Mouse (Mus musculus): ENCODE data around the gene Bbip1. TPM values are rescaled to one million over a fixed set of nuclear protein-coding genes. Genes with fewer than 3 reads are reported as not detected.
"Not testable (repeated sequence)": the region's sequence is repeated elsewhere in the genome, so short reads cannot be mapped to it uniquely, and the experiment has no call there.

Bbip1 gene
- 143 and 148 TPM in 2 replicates for polyA plus RNA-seq (2015; fragmentation: Nextera tagmentation; extraction: Ambion mirVana)

DNA sequence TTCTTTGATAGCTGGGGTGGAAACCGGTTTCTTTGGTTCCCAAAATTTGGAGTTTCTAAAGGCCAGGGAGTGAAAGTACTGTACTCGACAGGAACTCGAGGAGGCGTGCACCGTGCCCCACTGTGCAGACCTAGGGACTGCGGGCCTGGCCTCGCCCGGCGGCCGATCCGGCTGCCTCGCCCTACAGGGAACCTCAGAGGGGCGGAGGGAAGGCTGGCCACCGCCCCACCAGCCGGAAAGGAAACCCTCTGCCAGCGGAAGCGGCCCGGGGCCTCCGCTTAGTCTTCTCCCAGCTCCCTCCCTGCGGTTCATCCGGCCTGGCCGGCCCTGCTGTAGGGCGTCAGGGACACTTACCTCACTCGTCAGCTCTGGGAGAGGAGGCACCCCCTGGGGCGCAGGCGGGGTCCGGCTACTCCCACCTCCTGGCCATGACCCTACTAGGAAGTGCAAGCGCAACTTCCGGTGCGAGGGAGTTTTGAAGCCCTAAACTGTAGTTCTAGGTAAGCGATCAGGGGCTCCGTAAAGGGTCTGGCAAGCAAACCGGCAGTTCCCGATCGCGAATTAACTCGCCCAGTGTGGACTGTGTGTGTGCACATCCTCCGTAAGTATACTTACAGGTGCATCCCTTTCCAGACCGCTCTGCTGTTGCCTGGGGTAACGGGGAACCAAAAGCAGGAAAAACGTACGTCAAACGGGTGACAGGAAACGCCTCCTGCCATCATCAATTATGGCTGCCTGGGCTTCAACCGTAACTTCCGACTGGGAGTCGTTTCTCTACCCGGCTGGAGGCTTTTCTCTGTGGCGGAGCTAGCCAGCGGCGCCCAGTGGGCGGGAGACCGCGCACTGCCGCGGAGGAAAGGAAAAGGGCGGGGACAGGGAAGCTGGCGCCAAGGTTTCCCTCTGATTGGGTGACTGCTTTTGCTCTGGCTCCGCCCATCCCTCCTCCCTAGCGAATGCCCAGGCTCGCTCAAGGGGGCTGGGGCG is at the start of gene Bbip1, which contains the start of gene Shoc2:
Gene Bbip1, minus strand, starts transcription at position 826 of the 984 bp plus-strand sequence.
Gene Shoc2, plus strand, starts transcription at position 505 of the 984 bp plus-strand sequence.
- peak within 1 kb of the TSS; percentile 99 for H3K27ac ChIP-seq (replicated peaks)
- peaks cover 7% of the 10 kb centered on the region for H3K36me3 ChIP-seq
- H3K4me2 ChIP-seq, result peak within 1 kb of the TSS; percentile 68
- H3K27me3 ChIP-seq, result no peaks in the 10 kb centered on the region
- no peaks in the 10 kb centered on the region for H3K9me3 ChIP-seq
- under 1% methylated on average over 61 of the region's 62 CpGs for WGBS
- peak; percentile 97 for ATAC-seq (ENCODE audit: low read depth)
- peak within 1 kb of the TSS; percentile 95 for H3K4me3 ChIP-seq
- peaks cover 31% of the 10 kb centered on the region for H3K4me1 ChIP-seq (replicated peaks)
- peak within 1 kb of the TSS; percentile 98 for H3K9ac ChIP-seq

DNA sequence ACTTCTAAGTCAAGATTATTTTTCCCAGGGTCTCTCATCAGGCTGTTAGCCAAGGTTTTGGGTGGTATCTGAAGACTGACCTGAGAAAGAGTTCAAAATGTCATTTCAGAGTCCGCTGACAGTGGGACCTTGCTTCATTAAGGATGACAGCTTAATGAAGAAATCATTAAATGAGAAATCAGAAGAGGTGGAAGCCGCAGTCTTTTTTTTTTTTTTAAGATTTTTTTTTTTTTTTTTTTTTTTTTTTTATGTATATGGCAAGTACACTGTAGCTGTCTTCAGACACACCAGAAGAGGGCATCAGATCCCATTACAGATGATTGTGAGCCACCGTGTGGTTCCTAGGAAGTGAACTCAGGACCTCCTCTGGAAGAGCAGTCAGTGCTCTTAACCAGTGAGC is 49.4 kb upstream of the Bbip1 start:
- 84% methylated on average over 3 of the region's 3 CpGs for WGBS
- Histone ChIP-seq H3K9ac (no peak overlapping the region), H3K4me2 (no peak overlapping the region), H3K36me3 (peaks cover 2% of the 10 kb centered on the region), H3K27me3 (no peaks in the 10 kb centered on the region), H3K27ac (replicated peaks) (no peak overlapping the region), H3K4me3 (no peak overlapping the region), H3K9me3 (no peaks in the 10 kb centered on the region), H3K4me1 (replicated peaks) (peaks cover 10% of the 10 kb centered on the region)
- no peak for ATAC-seq (ENCODE audit: low read depth)

DNA sequence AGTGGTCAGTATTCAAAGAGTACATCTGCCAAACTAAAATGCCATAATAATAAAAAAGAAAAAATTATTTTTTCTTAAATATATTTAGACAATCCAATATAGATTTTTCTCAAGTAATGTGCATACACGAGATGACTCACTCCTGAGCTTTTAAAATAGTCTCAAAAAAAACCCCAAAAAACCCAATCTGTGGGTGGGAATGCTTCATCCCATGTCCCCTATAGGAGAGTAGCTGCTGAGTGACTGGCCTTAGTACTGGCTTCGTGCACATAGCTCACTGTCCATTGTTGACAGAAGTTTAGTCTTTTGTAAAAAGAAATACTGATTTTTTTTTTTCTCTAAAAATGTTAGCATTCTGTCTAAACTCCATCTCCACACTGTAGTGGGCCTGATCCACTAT is 46.1 kb upstream of the Bbip1 start:
- H3K36me3 ChIP-seq, result peaks cover 13% of the 10 kb centered on the region
- no peak for ATAC-seq (ENCODE audit: low read depth)
- WGBS, result 62% methylated on average over 2 of the region's 2 CpGs
- no peaks in the 10 kb centered on the region for H3K9me3 ChIP-seq
- H3K4me3 ChIP-seq, result no peak overlapping the region
- no peak overlapping the region for H3K9ac ChIP-seq
- H3K4me1 ChIP-seq (replicated peaks), result peaks cover 10% of the 10 kb centered on the region
- no peaks in the 10 kb centered on the region for H3K27me3 ChIP-seq
- H3K4me2 ChIP-seq, result no peak overlapping the region
- no peak overlapping the region for H3K27ac ChIP-seq (replicated peaks)

DNA sequence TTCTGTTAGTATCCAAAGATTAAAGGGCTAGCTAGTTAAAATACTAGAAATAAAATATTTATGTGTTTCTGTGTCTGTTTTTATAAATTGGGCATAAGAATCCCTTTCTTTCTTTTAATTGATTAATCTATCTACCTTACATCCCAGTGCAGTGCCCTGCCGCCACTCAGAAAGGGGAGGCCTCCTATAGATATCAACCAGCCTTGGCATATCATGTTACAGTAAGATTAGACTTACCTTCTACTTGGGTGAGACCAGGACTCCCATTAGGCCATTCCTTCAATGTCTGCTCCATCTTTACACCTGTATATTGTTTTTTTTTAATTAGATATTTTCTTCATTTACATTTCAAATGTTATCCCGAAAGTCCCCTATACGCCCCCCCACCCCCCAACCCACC is 40.2 kb upstream of the Bbip1 start:
- WGBS, result 95% methylated on average over 3 of the region's 3 CpGs
- H3K4me1 ChIP-seq (replicated peaks), result 0 out of 2 replicates have a peak, but pooled peaks cover 5% of the 10 kb centered on the region
- H3K4me2 ChIP-seq, result no peak overlapping the region
- no peaks in the 10 kb centered on the region for H3K9me3 ChIP-seq
- no peaks in the 10 kb centered on the region for H3K27me3 ChIP-seq
- no peak for ATAC-seq (ENCODE audit: low read depth)
- no peak overlapping the region for H3K4me3 ChIP-seq
- peaks cover 13% of the 10 kb centered on the region for H3K36me3 ChIP-seq
- H3K9ac ChIP-seq, result no peak overlapping the region
- no peak overlapping the region for H3K27ac ChIP-seq (replicated peaks)

DNA sequence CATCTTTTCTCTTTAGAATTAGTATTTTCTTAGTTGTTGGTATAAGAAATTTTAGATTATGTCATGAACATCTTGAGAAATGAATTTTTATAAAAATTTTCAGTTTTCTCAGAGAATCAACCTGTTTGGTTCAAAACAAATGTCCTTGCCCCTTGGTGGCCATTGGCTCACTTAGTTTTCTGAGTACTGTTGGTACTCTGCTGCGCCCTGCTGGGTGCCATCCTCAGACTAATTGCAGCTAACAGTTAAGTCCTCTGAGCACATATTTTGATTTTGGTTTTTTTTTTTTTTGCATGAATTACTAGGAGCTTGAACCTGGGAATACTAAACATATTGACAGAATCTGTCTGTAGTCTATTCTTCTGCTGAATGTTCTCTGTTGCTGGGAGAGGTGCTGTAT is 38.9 kb upstream of the Bbip1 start:
- Histone ChIP-seq H3K9me3 (no peaks in the 10 kb centered on the region; the same call in 1 of the 2 replicates), H3K4me1 (replicated peaks) (0 out of 2 replicates have a peak, but pooled peaks cover 4% of the 10 kb centered on the region), H3K27ac (replicated peaks) (no peak overlapping the region), H3K4me3 (no peak overlapping the region), H3K9ac (no peak overlapping the region), H3K4me2 (no peak overlapping the region), H3K36me3 (peaks cover 10% of the 10 kb centered on the region), H3K27me3 (no peaks in the 10 kb centered on the region)
- ATAC-seq (ENCODE audit: low read depth), result no peak
- 97% methylated on average over 1 of the region's 1 CpGs for WGBS

DNA sequence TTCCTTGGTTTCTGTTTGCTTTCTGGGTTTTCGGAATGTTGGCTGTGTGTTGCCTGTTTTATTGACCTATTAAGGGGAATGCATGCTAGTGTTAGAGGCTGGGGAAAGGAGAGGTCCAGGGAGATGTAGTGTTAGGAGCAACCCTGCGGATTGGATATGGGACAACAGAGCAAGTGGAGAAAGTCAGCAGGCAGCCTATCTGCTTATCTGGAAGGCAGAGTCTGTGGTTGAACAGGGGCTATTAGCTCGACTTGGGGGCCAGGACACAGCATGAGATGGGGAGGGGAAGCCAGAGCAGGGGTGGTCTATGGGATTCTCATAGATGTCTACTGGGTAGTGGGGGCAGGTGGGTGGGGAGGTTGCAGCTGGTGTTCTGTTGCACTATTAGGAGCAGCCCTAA is 37.6 kb upstream of the Bbip1 start:
- Histone ChIP-seq H3K4me1 (replicated peaks) (0 out of 2 replicates have a peak, but pooled peaks cover 4% of the 10 kb centered on the region), H3K27ac (replicated peaks) (no peak overlapping the region), H3K9me3 (no peaks in the 10 kb centered on the region; the same call in 1 of the 2 replicates), H3K27me3 (no peaks in the 10 kb centered on the region), H3K4me3 (no peak overlapping the region), H3K36me3 (peaks cover 3% of the 10 kb centered on the region; the same call in 1 of the 2 replicates), H3K9ac (no peak overlapping the region), H3K4me2 (no peak overlapping the region)
- 51% methylated on average over 3 of the region's 3 CpGs for WGBS
- ATAC-seq (ENCODE audit: low read depth), result 0 out of 2 replicates have a peak, but pooled peaks have one; percentile 15

DNA sequence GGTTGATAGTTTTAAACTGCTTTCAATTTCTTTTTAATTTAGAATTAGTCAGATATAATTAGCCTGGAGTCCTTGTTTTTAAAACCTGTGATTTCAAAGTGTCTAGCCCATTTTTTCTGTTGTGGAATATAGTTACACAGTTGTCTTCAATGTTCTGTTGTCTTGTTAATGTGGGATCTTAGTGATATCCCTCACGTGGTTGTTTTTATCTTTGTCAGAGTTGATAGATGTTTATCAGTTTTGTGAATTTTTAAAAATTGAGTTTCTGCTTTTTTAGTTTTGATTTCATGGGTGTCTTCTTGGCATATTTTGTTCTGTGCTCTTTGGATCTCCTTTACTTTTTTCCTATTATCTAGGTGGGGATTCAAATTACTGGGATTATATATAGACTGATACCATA is 29.2 kb upstream of the Bbip1 start:
- Histone ChIP-seq H3K4me2 (no peak overlapping the region), H3K36me3 (peaks cover 9% of the 10 kb centered on the region; the same call in 1 of the 2 replicates), H3K4me3 (no peak overlapping the region), H3K27ac (replicated peaks) (no peak overlapping the region), H3K9me3 (no peaks in the 10 kb centered on the region; the same call in 1 of the 2 replicates), H3K27me3 (no peaks in the 10 kb centered on the region), H3K9ac (no peak overlapping the region), H3K4me1 (replicated peaks) (peaks cover 7% of the 10 kb centered on the region; the same call in 1 of the 2 replicates)
- ATAC-seq (ENCODE audit: low read depth), result no peak
- WGBS, result 83% methylated on average over 1 of the region's 1 CpGs

DNA sequence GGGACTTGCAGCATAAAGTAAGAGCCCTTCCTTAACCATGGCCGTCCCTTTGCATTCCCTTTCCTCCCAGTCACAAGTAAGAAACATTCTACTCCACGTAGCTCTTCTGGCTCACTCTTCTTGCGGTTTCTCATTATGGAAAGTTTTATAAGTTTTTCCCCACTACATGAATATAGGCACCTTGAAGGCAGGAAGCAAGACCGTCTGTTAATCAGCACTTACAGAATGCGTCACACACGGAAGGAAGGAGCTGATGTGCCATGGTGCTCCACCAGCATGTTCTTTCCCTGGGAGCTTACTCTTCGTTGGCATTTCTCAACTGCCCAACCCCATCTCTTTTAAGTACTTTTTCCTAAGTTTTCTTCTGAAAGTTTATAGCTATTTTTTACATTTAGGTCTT is 27.5 kb upstream of the Bbip1 start:
- no peak overlapping the region for H3K4me2 ChIP-seq
- no peak overlapping the region for H3K9ac ChIP-seq
- H3K27me3 ChIP-seq, result no peaks in the 10 kb centered on the region
- no peak overlapping the region for H3K27ac ChIP-seq (replicated peaks)
- 87% methylated on average over 7 of the region's 7 CpGs for WGBS
- no peak for ATAC-seq (ENCODE audit: low read depth)
- H3K9me3 ChIP-seq, result no peaks in the 10 kb centered on the region
- H3K4me1 ChIP-seq (replicated peaks), result peaks cover 7% of the 10 kb centered on the region; the same call in 1 of the 2 replicates
- no peak overlapping the region for H3K4me3 ChIP-seq
- peaks cover 6% of the 10 kb centered on the region; the same call in 1 of the 2 replicates for H3K36me3 ChIP-seq

DNA sequence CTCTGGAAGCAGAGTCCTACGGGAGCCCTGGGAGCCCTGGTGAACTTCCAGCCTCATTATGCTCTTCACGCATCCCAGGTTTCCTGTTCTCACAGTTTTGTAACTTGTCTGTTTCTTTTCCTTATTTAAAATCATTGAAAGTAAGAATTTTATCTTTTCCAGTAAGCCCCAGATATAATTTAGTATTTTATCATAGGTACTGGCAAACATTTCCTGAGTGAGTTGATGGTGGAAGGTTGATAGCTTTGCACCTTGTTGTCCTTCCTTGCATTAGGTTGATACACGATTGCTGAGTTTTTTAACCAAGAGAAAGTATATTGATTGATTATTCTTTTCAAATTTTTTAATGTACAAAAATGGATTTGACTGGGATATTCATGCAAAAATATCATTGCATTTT is 24.8 kb upstream of the Bbip1 start:
- no peaks in the 10 kb centered on the region for H3K9me3 ChIP-seq
- H3K9ac ChIP-seq, result no peak overlapping the region
- no peak overlapping the region for H3K4me2 ChIP-seq
- no peaks in the 10 kb centered on the region for H3K4me1 ChIP-seq (replicated peaks)
- no peaks in the 10 kb centered on the region for H3K36me3 ChIP-seq
- WGBS, result 91% methylated on average over 3 of the region's 3 CpGs
- ATAC-seq (ENCODE audit: low read depth), result no peak
- no peak overlapping the region for H3K27ac ChIP-seq (replicated peaks)
- no peak overlapping the region for H3K4me3 ChIP-seq
- H3K27me3 ChIP-seq, result no peaks in the 10 kb centered on the region

DNA sequence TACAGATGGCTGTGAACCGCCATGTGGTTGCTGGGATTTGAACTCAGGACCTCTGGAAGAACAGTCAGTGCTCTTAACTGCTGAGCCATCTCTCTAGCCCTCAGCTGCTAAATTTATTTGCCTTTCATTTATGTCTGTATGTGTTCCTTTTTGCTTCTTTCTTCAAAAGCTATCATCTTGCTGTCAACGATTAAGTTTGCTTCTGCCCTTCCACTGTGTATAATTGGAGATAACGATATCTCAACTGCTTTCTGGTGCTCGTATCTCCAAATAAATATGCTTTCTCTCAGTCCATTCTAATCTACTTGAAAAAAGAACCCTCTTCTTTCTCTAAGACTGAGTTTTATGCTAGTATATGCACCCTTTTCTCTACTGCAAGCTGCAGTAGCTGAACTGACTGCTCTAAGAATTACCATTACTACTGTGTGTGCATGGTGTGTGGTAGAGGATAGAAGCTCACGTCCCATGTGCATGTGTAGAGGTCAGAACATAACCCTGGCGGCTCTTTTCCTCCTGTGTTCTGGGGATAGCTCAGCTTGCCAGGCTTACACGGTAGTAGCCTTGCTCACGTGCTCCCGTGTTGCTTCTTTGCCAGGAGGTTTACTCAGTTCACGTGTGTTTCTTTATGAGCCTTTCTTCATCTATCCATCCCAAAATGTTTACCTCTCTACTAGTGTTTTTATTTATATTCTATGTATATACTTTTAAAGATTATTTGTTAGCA is 20.6 kb upstream of the Bbip1 start:
- Histone ChIP-seq H3K9ac (no peak overlapping the region), H3K4me1 (replicated peaks) (no peaks in the 10 kb centered on the region)
- 92% methylated on average over 10 of the region's 10 CpGs for WGBS

DNA sequence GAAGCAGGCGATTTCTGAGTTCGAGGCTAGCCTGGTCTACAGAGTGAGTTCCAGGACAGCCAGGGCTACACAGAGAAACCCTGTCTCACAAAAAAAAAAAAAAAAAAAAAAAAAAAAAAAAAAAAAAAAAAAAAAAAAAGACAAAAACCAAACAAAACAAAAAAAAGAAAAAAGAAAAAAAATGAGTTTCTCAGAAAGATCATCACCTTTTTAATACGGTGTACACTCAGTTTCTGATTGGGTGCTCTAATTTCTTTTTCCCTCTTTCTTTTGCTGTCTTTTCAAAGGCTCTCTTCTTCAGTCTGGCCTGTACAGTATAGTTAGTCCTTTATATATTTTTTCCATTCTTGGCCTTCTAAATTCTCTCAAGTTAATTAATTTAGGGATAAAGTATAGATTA is 19.9 kb upstream of the Bbip1 start:
- not testable (repeated sequence) for H3K4me1 ChIP-seq (replicated peaks); H3K27ac ChIP-seq (replicated peaks); H3K4me2 ChIP-seq; H3K36me3 ChIP-seq; H3K9me3 ChIP-seq; ATAC-seq (ENCODE audit: low read depth); H3K27me3 ChIP-seq; H3K4me3 ChIP-seq; H3K9ac ChIP-seq
- 93% methylated on average over 3 of the region's 3 CpGs for WGBS

More for the DNA sequence above, 20.6 kb upstream of the Bbip1 start:
- Histone ChIP-seq H3K27me3 (no peaks in the 10 kb centered on the region), H3K9me3 (no peaks in the 10 kb centered on the region), H3K4me2 (no peak overlapping the region), H3K36me3 (no peaks in the 10 kb centered on the region), H3K27ac (replicated peaks) (no peak overlapping the region), H3K4me3 (no peak overlapping the region)
- ATAC-seq (ENCODE audit: low read depth), result no peak

DNA sequence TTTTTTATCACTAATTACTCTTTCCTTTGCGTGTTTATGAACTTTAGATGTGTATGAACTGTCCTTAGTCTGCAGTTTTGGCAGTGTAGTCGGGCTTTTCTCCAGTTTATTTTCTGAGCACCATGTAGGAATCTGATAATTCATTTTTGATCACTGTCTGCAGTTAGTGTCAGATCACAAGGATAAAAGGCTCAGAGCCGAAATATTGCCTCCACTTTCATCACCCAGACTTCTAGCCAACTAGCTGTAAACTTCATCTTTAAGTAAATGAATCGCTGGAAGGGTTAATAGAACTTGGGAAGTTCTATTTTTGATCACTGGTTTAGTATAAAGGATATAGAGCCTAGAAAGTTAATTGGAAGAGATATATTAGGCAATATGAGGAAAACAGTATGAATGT is 18.1 kb upstream of the Bbip1 start:
- Histone ChIP-seq H3K9ac (no peak overlapping the region), H3K4me2 (no peak overlapping the region), H3K27ac (replicated peaks) (no peak overlapping the region), H3K9me3 (no peaks in the 10 kb centered on the region), H3K4me3 (no peak overlapping the region), H3K36me3 (no peaks in the 10 kb centered on the region), H3K4me1 (replicated peaks) (no peaks in the 10 kb centered on the region), H3K27me3 (no peaks in the 10 kb centered on the region)
- WGBS, result 92% methylated on average over 4 of the region's 4 CpGs
- no peak for ATAC-seq (ENCODE audit: low read depth)
